Mouse (Mus musculus): ENCODE measurements around the gene Timeless. TPM values are rescaled to one million over a fixed set of nuclear protein-coding genes. Genes with fewer than 3 reads are reported as not detected.
A peak's percentile ranks its signal among the peaks of the same experiment; 100 is the strongest.
"Not testable (repeated sequence)": the region's sequence is repeated elsewhere in the genome, so short reads cannot be mapped to it uniquely, and the experiment has no call there.

The Timeless gene
- polyA plus RNA-seq, 1 experiment, result 4.9 TPM

DNA sequence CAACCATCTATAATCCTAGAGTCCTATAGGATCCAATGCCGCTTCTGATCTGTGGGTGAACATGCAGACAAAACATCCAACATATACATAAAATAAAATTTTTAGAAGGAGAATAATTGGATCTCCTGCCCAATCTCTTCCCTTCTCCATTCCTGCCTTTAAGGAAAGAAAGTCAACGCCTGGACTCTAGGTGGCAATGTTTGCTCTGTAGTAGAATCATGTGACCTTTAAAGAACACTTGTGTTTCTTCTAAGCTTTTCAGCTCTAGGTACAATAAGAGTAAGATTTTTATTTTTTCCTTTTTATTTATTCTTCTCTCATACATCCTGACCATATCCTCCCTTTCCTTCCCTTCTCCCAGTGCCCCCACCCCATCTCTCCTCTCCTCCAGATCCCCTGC is 40.0 kb downstream of the Timeless start:
- Histone ChIP-seq H3K79me2 (ENCODE audit: control insufficient read depth, insufficient read depth) (peaks cover 9% of the 10 kb centered on the region), H3K4me2 (ENCODE audit: low read depth) (no peak overlapping the region), H3K36me3 (ENCODE audit: control insufficient read depth, insufficient read depth) (no peaks in the 10 kb centered on the region), H3K4me3 (no peak overlapping the region), H3ac (ENCODE audit: control insufficient read depth, insufficient read length) (no peak overlapping the region), H3K27me3 (ENCODE audit: control insufficient read depth, insufficient read depth, insufficient read length) (no peaks in the 10 kb centered on the region)
- no peak for TF ChIP-seq SRF (IDR thresholded peaks at IDR 0.05; ENCODE audit: control insufficient read depth, insufficient read length, low read depth)
- TF ChIP-seq USF1 (IDR thresholded peaks at IDR 0.05; ENCODE audit: low read depth), result peak; percentile 70
- no peak for TF ChIP-seq MYOD1 (IDR thresholded peaks at IDR 0.05; ENCODE audit: control insufficient read depth in 1 of 3, insufficient read length in 2 of 3, low read depth in 2 of 3)

DNA sequence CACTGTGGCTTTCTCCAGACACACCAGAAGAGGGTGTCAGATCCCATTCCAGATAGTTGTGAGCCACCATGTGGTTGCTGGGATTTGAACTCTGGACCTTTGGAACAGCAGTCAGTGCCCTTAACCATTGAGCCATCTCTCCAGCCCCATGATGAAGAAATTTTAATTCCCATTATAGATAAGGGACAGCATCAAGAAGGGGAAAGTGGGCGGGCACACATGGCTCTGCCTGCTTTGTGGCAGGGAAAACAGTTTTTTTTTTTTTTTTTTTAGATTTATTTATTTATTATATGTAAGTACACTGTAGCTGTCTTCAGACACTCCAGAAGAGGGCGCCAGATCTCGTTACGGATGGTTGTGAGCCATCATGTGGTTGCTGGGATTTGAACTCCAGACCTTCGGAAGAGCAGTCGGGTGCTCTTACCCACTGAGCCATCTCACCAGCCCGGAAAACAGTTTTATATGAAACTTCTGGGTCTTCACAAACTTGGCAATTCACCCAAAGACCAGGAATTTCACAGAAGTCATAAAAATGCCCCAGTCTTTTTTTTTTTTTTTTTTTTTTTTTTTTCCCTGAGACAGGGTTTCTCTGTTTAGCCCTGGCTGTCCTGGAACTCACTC is 41.1 kb downstream of the Timeless start:
- not testable (repeated sequence) for H3K4me3 ChIP-seq; H3K79me2 ChIP-seq (ENCODE audit: control insufficient read depth, insufficient read depth); H3K36me3 ChIP-seq (ENCODE audit: control insufficient read depth, insufficient read depth); H3ac ChIP-seq (ENCODE audit: control insufficient read depth, insufficient read length); H3K4me2 ChIP-seq (ENCODE audit: low read depth); H3K27me3 ChIP-seq (ENCODE audit: control insufficient read depth, insufficient read depth, insufficient read length)

DNA sequence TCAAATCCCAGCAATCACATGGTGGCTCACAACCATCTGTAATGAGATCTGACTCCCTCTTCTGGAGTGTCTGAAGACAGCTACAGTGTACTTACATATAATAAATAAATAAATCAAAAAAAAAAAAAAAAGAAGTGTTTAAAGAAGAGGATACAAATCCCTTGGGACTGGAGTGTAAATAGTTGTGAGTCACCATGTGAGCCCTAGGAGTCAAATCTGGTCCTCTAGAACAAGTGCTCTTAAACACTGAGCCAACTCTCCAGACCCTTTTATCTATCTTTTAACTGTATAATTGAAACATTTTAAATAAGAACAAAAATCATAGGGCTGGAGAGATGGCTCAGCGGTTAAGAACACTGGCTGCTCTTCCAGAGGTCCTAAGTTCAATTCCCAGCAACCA is 43.5 kb downstream of the Timeless start:
- H3K4me3 ChIP-seq; H3K4me2 ChIP-seq (ENCODE audit: low read depth); H3K79me2 ChIP-seq (ENCODE audit: control insufficient read depth, insufficient read depth); H3K27me3 ChIP-seq (ENCODE audit: control insufficient read depth, insufficient read depth, insufficient read length); H3ac ChIP-seq (ENCODE audit: control insufficient read depth, insufficient read length): not testable (repeated sequence)
- H3K36me3 ChIP-seq (ENCODE audit: control insufficient read depth, insufficient read depth), result peaks cover 14% of the 10 kb centered on the region

DNA sequence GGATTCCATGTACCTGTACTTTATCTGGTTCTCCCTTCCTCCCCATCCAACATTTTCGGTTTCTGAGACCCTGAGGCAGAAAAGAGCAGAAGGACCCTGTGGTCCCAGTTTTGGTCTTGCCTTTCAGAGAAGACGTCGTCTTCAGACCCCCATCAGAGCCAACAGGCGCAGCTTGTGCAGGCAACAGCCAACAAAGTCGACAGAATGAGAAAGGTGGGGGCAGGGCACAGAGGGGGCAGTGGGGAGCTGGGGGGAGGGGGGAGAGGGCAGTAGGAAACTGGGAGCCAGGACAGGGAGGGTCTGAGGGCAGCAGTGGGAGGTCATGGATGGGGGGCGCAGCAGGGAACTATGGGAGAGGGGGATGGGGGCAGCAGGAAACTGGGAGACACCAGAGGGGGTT is 46.3 kb downstream of the Timeless start:
- Histone ChIP-seq H3K27me3 (ENCODE audit: control insufficient read depth, insufficient read depth, insufficient read length) (no peaks in the 10 kb centered on the region), H3K4me3 (no peak overlapping the region), H3K36me3 (ENCODE audit: control insufficient read depth, insufficient read depth) (peaks cover 17% of the 10 kb centered on the region), H3K79me2 (ENCODE audit: control insufficient read depth, insufficient read depth) (no peaks in the 10 kb centered on the region), H3K4me2 (ENCODE audit: low read depth) (no peak overlapping the region), H3ac (ENCODE audit: control insufficient read depth, insufficient read length) (no peak overlapping the region)
- TF ChIP-seq CEBPB (IDR thresholded peaks at IDR 0.05; ENCODE audit: insufficient read depth, poor library complexity, severe bottlenecking) (no peak), POLR2A (IDR thresholded peaks at IDR 0.05; ENCODE audit: insufficient read length, low read depth) (no peak), MYOD1 (IDR thresholded peaks at IDR 0.05; ENCODE audit: control insufficient read depth in 1 of 3, insufficient read length in 2 of 3, low read depth in 2 of 3) (no peak), REST (IDR thresholded peaks at IDR 0.05; ENCODE audit: insufficient read depth, insufficient read length) (no peak), MYOG (IDR thresholded peaks at IDR 0.05; ENCODE audit: control insufficient read depth in 1 of 3, insufficient read depth in 1 of 3, insufficient read length in 2 of 3, low read depth in 2 of 3) (no peak), USF1 (IDR thresholded peaks at IDR 0.05; ENCODE audit: low read depth) (no peak), POLR2AphosphoS2 (IDR thresholded peaks at IDR 0.05; ENCODE audit: insufficient read length, low read depth) (no peak), TCF3 (IDR thresholded peaks at IDR 0.05; ENCODE audit: insufficient read length, low read depth) (no peak), MAX (IDR thresholded peaks at IDR 0.05; ENCODE audit: low read depth) (no peak), E2F4 (IDR thresholded peaks at IDR 0.05; ENCODE audit: insufficient read depth) (no peak), TCF12 (IDR thresholded peaks at IDR 0.05; ENCODE audit: insufficient read depth, poor library complexity, severe bottlenecking) (no peak), SRF (IDR thresholded peaks at IDR 0.05; ENCODE audit: control insufficient read depth, insufficient read length, low read depth) (no peak)

DNA sequence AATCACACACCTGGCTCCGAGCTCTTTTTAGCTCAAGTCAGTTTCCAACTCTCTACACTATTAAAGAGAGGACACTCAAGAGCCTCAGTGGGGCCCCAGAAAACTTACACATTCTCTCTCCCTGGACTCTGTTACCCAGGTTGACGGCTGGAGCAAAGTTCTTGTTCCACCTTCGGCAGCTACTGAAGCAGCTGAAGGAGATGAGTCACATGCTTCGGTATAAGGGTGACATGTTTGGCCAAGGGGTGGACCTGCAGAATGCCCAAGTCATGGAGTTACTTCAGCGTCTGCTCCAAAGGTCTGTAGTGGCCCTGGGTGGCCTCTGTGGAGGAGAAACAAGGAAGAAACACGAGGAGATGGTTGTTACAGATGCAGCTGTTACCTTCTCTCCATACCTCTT is 49.1 kb downstream of the Timeless start:
- TF ChIP-seq TCF3 (IDR thresholded peaks at IDR 0.05; ENCODE audit: insufficient read length, low read depth) (no peak), CEBPB (IDR thresholded peaks at IDR 0.05; ENCODE audit: insufficient read depth, poor library complexity, severe bottlenecking) (no peak), REST (IDR thresholded peaks at IDR 0.05; ENCODE audit: insufficient read depth, insufficient read length) (no peak), MAX (IDR thresholded peaks at IDR 0.05; ENCODE audit: low read depth) (no peak), POLR2A (IDR thresholded peaks at IDR 0.05; ENCODE audit: insufficient read length, low read depth) (no peak), POLR2AphosphoS2 (IDR thresholded peaks at IDR 0.05; ENCODE audit: insufficient read length, low read depth) (no peak), MYOD1 (IDR thresholded peaks at IDR 0.05; ENCODE audit: control insufficient read depth in 1 of 3, insufficient read length in 2 of 3, low read depth in 2 of 3) (no peak), E2F4 (IDR thresholded peaks at IDR 0.05; ENCODE audit: insufficient read depth) (no peak)
- H3K27me3 ChIP-seq (ENCODE audit: control insufficient read depth, insufficient read depth, insufficient read length), result no peaks in the 10 kb centered on the region
- no peaks in the 10 kb centered on the region for H3K79me2 ChIP-seq (ENCODE audit: control insufficient read depth, insufficient read depth)
- no peak overlapping the region for H3K4me2 ChIP-seq (ENCODE audit: low read depth)
- H3ac ChIP-seq (ENCODE audit: control insufficient read depth, insufficient read length), result no peak overlapping the region
- H3K4me3 ChIP-seq, result no peak overlapping the region
- peaks cover 17% of the 10 kb centered on the region for H3K36me3 ChIP-seq (ENCODE audit: control insufficient read depth, insufficient read depth)

DNA sequence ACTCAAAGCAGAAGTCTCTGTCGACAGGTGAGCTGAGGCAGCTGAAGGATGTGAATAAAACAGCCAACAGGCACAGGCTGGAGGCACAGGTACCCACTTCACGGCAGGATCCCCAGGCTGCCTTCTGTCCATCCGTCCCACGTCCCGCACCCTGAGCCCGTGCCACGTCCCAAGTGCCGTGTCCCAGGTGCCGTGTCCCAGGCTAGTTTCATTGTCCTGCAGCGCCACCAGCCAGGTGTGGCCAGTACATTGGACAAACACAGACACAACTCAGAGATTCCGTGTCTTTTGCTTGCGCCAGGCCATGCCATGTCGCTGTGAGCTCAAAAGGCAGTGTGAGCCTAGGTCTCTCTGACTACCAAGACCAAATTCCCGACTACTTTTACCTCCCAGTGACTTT is 49.8 kb downstream of the Timeless start:
- TF ChIP-seq CEBPB (IDR thresholded peaks at IDR 0.05; ENCODE audit: insufficient read depth, poor library complexity, severe bottlenecking), result no peak
- peaks cover 20% of the 10 kb centered on the region for H3K36me3 ChIP-seq (ENCODE audit: control insufficient read depth, insufficient read depth)
- H3K79me2 ChIP-seq (ENCODE audit: control insufficient read depth, insufficient read depth), result no peaks in the 10 kb centered on the region
- H3K4me3 ChIP-seq, result no peak overlapping the region
- H3ac ChIP-seq (ENCODE audit: control insufficient read depth, insufficient read length), result no peak overlapping the region
- no peaks in the 10 kb centered on the region for H3K27me3 ChIP-seq (ENCODE audit: control insufficient read depth, insufficient read depth, insufficient read length)
- no peak overlapping the region for H3K4me2 ChIP-seq (ENCODE audit: low read depth)

Data from myocyte (in vitro differentiated cells).